Mouse (Mus musculus): ENCODE measurements around the gene Sema3f.

Sema3f gene

DNA sequence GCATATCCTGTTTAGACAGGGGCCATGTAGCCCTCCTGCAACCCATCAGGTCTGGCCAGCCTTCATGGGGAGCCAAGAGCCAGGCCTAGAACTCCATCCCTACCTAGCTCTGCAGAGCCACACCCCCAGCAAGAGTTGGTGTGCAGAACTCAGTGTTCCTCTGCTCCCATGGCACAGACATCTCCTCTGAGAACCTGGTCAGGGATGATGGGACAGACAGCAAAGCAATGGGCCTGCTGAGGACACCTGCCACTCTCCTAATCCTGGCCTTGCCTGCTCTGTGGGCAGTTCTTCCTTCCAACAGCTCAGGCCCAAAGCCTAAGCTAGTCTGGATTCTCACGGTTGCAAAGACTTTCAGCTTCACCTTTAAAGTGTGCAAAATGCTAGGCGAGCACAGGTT, 5.4 kb upstream of the Sema3f start:
- DNase-seq (ENCODE audit: low read depth, low spot score): no peak

DNA sequence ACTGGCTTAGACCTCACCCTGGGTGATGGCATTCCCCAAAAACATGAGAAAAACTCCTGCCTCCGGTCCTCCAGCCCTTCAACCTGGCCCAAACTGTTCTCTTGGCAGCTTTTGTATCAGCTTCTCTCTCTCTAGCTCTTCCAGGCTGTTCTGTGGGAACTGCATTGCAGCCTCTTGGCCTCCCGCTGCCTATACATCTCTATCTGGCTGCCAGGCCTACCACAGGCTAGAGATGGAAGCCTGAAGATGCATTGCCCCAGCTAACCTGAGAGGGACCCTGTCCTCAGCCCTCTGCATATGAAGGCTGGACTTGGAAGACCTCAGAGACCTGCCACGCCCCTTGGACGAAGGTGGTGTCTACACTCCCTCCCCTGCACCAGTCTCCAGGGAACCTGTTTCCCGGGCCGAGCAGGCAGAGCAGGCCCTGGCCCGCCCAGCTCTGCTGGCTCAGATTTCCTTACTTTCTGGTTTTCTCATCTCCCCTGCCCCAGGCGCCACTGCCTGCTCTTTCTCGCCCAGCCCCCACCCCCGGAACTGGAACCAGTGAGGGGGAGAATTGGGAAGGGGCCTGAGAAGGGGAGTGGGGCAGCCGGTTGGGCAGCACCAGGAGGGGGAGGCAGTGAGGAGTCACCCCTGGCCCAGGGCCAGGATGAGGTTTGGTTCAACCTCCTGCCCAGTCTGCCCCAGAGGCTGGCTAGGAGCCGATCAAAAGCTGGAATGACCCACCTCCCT, 4.1 kb upstream of the Sema3f start:
- DNase-seq (ENCODE audit: low read depth, low spot score): peak; percentile 57

DNA sequence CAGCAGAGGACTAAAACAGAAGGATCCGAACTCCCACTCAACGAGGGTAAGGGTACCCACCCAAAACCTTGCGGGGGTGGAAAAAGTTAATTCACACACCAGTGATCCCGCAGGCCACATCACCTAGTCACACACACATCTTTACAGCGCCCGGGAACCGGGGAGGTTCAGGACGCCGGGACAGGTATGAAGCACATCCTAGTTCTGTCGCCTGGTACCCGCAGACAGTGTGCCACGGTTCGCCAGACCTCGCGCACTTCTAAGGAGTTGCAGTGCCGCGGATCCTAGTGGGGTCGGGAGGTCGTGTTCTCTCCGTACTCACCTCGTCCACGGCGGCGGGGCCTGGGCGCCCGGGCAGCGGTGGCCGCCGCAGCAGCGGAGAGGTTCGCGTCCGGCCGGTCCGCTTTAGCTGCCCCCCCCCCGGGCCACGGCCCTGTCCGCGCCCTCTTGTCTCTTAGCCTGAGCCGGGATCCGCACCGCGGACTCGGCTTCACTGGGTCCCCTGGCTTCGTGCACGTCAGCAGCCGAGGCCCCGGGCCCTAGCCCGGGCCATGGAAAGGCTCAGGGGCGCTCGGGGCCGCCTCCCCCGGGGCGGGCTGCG, 1.1 kb downstream of the Sema3f start:
- peak; percentile 64 for DNase-seq (ENCODE audit: low read depth, low spot score)

DNA sequence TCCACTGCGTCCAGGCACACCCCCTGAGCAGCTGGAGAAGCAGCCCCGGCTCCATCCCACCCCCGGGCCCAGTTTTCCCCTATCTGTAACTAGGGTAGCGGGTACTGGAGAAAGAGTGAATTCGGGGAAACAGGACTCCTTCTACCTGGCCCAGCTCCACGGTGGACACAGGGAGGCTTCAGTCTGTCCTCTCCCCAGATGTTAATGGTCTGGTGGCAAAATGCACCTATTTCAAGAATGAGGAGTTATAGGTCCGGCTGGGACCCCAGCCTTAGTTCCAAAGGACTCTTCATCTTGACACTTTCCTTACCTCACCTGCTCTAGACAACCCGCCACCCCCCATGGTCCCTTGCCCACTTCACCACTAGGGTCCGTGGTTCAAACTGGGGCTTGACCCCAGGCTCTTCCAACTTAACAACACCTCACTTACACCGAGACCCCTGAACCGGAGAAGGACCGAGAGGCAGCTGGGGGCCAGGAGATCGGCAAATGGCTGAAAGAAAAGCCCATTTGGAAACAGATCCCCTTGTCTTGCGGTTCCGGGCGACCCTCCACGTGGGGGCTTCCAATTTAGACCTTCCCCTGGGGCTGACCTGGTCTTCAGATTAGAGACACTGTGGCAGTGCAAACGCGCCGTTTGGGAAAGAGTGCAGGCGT, 1.7 kb downstream of the Sema3f start:
- DNase-seq (ENCODE audit: low read depth, low spot score): no peak

DNA sequence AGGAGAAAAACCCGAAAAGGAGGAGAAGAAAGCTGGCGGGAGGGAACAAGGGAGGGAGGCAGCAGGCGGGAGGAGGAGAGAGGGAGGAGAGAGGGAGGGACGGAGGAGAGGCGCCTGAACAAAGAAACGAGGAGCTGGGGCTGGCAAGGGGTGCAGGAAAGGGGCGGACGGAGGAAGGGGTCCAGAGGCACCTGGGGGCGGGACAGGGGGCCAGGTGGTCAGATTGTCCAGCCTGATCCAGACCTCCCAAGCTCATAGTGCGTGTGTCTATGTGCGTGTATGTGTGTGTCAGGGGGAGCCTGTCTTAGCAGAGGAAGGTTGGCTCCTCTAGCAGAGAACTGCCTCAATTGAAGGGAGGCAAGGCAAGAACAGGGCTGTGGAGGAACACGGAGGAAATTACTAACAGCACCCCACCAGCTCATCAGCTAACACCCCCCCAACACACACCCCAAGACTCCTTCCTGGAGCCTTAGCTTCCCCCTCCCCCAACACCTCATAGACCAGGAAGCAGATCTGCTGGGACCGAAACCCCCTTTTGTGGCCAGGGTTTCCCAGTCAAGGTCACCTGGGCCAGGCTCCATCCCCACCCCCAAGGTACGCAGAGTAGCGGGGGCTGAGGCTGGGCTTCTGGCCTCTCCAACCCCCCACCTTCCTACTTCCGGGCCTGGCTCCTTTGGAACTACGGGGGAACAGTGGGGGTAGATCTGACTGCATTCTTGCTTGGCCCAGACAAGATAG, 2.4 kb downstream of the Sema3f start:
- peak; percentile 58 for DNase-seq (ENCODE audit: low read depth, low spot score)

DNA sequence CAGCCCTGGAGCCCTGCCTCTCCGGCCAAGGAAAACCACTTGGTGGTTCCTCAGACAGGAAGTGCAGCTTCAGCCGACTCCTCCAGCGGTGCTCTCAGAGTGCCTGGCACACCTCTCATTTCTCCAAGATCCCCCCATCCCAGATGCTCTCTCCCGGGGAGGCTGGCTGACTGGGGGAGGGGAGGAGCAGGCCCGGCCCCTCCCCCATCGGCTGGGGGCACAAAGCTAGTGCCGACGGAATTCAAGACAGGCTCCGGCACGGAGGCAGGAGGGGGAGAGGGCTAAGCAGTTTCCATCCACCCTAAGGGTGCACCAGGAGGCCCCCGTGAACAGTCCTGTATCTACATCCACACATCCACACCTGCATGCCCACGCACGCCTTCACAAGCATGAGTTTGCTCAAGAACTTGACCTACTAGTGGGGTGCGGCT, 3.5 kb downstream of the Sema3f start:
- DNase-seq (ENCODE audit: low read depth, low spot score): peak; percentile 42

DNA sequence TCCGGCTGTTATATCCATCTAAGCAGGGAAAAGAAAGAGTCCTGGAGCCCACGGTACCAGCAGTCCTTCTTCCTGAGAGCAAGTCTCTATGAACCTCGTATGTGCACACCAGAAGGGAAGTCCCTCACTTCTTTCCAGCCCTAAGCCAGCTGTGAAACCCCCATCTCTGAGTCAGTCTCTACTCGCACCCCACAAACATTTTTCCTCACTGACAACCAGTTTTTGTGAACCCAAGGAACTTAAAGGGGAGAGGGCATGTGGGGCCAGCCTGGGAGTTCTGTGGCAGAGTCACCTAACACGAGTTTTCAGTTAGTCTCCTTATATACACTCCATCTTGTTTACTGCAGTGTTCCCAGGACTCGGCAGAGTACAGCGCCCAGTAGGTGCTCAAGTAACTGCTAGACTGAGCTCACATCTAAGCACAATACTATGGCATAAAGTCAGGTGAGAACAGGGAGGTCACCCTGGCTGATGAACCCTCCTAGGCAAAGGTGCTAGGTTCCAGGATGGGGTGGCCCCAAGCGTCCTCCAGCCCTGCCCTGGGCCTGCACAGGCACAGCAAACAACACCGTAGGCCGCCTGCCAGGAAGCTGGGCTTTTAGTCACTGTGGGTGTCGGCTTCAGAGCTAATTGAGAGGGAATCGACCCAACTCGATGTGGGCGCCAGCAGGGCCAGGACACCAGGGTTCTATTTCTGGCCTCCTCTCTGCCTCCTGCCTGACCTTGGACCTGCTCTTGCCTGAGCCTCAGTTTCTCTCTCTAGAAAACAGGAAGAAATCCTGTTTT, 6.7 kb downstream of the Sema3f start:
- DNase-seq (ENCODE audit: low read depth, low spot score): no peak

DNA sequence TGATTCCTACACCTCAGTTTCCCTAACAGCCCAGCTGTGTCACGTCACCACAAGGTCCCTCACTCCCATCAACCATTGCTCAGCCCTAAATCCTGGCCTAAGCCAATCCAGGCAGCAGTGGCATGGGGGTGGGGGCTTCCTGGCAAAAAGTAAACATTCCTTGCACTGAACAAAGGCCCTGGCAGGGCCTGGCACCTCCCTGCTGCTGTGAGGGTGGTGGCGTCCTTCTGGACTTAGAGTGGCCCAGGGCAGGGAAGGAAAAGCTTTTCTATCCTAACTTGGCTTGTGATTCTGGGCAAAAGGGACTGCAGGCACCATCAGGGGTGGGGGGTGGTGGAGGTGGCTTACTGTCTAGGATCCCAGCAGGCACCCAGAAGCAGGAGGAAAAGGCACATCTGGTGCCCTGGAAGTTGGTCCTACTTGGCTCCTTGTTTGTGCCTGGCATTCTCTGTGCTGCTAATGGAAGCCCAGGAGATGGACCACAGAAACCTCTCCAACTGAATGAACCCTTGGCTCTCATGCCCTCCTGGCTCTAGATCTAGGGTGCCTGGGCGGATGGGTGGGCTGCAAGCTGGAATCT, 7.6 kb downstream of the Sema3f start:
- no peak for DNase-seq (ENCODE audit: low read depth, low spot score)

DNA sequence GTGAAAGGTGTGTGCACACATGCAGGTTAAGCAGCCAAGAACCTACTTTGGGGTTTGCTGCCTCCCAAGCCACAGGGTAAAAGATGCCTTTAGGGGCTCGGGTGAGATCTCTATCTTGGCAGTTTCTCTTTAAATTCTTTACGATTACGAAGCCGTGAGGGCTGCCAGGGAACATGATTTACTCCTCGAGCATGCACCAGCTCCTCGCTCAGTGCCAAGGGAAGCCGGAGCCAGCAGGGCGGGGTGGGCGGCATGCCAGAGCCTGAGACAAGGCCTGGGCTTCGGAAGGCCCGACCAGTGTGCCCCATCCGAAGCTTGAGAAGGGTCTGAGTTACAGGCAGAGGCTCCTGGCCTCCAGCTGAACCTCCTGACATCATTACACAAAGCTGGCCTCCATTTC, 8.7 kb downstream of the Sema3f start:
- DNase-seq (ENCODE audit: low read depth, low spot score): no peak

DNA sequence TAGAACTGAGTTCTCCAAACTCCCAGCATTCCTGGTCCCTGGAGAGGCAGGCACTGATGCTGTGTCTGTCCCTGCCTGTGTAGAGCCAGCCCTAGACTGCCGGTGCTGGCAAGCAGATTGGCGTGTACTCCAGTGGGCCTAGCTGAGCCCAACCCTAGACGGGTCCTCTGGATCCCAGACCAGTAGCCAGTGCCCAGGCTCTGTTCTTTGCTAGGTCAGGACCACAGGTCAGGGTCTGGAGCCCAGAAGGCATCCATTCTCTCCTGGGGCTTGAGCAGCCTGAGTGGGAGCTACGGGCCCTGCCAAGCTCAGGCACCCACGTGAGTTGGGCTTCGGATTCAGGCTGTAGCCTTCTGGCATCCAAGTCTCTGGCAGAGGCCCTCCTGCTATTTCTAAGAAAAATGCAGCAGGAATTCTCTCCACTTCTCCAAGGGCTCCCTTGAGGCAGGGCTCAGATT, 10.1 kb downstream of the Sema3f start:
- DNase-seq (ENCODE audit: low read depth, low spot score): no peak

DNA sequence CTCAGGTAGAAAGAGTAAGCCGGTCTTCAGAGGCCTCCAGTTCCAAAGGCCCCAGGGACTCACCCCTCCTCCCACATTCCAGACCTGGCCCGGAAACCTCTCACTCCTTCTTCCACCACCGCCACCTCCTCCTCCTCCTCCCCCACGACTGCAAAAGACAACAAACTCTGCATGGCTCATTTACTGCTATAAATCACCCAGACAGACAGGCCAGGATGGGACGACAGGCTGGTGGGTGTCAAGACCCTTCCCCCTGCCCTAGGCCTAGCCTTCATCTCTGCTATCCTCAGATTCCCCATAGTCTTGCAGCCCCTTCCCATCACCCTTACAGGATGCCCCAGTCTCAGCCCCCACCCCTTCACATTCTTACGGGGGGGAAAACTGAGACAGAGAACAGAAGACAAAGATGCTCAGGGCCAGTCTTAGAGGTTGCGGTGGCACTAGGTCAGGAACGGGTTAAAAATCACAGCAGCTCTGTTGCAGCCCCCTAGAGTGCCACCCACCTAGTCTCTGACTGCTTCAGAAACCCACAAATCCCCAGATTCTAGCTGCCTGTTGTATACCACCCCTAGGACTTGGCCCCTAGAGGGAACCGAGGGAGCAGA, 10.8 kb downstream of the Sema3f start:
- no peak for DNase-seq (ENCODE audit: low read depth, low spot score)

DNA sequence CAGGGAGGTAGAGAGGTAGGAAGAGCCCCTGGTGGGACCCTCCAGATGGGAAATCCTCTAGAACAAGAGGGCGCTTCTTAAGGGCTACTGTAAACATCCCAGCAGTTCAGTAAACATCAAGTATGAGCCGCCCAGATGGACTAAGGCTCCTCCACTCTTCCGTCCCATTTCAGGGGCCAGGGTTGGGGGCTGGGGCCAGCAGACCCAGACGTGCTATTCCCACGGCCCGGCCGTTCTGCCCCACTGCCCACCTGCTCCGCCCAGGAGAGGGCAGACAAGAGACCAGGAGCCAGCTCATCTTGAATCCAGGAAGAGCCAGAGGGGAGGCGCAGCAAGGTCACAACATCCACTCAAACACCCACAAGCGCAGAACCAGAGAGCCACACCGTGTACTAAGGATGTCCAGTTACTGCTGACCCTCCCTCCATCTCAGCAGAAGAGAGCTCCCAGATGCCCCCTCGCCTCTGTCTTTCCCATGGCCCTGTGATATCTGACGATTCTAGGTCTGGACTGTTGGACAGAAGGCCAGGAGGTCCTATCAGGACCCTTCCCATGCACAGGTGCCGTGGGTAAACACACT, 11.6 kb downstream of the Sema3f start:
- DNase-seq (ENCODE audit: low read depth, low spot score): no peak

DNA sequence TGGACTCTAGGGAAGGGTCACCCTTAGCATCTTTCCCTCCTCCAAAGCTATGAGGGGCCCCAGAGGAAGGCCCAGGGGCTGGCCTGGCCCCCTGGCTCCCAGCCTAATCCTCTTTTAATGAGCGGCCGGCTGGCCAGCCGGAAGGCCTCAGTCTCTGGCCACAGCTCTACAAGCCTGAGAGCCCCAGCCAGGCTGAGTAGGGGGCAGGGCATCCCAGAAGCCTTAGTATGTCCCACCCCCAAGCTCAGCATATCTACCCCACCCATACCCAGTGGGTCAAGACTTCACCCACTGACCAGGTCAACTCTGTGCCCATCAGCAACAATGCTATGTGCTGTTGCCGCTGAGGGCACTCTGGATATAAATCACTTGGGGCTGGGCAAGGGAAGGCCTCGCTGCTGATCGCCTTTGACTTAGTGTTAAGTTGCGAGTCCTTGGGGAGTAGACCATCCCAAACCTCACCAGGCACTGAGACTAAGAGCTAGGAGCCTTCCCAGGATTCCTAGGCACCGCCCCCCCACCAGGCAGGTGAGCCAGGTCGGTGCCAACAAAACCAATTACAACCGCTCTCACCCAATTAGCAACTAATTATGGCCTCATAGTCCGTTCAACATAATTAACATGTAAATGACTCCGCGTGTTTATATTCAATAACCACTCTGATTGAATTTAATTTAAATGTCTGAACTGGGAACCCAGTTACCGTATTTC, 12.3 kb downstream of the Sema3f start:
- no peak for DNase-seq (ENCODE audit: low read depth, low spot score)

DNA sequence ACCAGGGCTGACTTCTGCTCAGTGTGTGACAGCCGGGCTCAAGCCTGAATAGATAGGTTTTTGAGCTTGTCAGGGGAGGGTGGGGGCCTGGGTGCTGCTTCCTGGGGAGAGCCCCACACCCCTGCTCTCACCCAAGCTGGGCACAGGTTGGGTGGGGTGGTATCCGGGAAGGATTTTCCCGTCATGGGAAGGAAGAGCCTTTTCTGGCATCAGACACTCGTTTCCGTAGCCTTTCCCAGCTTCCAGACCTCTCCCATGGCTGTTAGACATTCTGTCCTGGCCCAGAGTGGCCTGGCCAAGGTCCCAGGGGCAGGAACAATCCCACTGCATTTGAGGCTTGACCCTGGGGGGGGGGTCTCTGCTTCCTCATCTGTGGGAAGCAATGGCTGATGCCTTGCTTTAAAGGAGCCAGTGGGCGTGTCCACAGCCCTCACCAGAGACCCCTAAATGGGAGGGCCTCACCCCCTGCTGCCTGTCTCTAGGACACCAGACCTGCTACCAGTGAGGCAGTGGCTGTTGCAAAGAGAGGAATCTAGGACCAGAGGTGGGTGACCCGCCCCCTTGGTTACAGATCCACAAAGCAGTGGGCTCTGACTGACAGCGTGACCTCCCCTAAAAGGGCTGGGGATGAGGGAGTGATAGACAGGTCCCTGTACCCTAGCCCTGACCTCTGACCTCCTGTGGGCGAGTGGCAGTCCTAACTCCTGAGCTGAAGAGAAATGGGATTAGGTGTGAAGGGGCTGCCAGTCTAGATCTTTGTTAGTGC, 13.2 kb downstream of the Sema3f start:
- no peak for DNase-seq (ENCODE audit: low read depth, low spot score)

DNA sequence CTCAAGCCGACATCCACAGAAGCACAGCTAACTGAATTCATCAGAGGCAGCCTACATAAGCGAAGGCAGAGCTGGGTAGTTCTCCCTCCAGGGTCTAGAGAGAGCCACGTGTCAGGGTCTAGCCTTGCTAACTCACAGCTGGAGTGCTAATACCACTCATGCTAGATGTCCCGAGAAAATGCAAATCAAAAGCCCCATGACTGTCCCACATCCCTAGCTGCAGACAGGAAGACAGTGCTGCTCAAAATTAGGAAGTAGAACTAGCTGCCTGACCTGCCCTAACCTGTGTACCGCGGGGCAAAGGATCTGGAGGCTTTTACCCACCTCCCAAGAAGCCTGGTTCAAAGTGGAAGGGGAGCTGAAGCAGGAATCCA, 14.2 kb downstream of the Sema3f start:
- no peak for DNase-seq (ENCODE audit: low read depth, low spot score)

DNA sequence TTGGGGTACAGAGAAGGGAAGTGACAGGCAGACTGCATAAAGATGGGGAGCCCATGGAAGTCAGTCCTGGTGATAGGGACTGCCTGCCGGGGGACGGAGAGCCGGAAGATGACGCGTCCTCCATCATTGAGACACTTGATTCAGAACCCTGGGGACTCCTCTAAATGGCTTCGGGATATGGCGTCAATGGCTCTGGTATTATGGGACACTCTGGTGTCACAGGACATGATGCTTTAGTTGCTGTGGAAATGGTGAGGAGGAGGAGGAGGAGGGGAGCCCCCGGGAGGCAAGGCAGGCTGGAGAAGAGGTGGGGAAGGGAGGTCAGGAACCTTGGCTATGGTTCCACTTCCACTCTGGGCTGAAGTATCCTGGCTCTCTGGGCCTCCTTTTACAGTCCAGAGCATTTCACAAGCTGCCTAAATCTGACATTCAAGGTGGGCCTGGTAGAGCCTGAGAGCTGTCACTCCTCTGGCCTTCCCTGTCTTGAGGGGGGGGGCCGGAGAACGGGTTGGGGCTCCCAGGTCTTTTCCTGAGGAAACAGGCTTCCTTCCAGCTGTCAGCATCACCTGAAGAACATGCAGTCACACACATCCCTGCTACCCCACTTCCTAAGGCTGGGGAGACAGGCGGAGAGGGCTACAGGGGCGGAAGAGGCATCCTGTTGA, 14.7 kb downstream of the Sema3f start:
- DNase-seq (ENCODE audit: low read depth, low spot score): no peak

DNA sequence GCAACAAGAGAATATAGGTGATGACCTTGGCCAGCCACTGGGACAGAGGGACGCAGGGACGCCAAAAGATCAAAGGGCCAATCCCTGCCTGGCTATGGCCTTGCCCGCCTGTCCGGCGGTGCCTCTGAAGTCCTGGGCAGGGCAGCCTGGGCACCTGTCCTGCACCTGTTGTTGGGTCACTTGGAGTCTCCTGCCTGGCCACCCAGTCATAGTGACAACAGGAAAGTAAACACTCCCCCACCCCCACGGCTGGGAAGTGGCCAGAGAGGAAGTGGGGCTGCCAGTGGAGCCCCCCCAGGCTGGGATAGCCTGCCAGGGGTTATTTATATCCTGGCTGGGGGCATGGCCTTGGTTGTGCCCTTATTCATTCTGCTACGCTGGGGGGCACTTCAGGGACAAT, 15.6 kb downstream of the Sema3f start:
- DNase-seq (ENCODE audit: low read depth, low spot score): no peak

DNA sequence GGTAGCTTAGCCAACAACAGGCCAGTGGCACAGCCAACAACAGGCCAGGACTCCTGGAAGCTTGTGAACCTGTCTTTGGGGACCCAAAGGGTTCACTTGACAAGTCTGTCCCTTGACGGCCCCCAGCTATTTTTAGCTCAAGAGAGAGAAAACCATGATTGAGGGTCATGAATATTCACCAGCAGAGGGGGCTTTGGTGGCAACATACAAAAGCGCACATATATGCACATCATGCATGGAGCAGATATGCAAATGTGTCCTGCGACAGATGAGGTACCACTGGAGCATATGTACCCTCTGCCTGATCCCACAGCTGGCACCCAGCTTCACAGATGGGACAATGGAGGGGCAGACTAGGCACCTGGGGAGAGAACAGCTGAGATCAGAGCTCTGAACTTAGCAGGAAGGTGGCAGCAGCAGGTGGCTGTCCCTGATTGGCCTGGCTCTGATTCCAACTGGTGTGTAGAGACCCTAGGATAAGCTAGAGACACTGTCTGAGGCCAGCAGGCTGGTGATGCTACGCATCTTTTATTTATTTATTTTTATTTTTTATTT, 16.8 kb downstream of the Sema3f start:
- DNase-seq (ENCODE audit: low read depth, low spot score): no peak
